Mouse (Mus musculus) embryo, embryonic 10 days (tissue): ENCODE data around the gene Rreb1.
A peak's percentile ranks its signal among the peaks of the same experiment; 100 is the strongest.

Experiments
- DNase-seq: peaks from one replicate; pipeline ENCODE4 v3.0.0-alpha.2; 2015; ENCODE audit warnings: low spot score

Gene Rreb1

GRCm38 (mm10) chr13:37876836-37877235, 98.6 kb downstream of the Rreb1 start:
- DNase-seq = no peak

DNA sequence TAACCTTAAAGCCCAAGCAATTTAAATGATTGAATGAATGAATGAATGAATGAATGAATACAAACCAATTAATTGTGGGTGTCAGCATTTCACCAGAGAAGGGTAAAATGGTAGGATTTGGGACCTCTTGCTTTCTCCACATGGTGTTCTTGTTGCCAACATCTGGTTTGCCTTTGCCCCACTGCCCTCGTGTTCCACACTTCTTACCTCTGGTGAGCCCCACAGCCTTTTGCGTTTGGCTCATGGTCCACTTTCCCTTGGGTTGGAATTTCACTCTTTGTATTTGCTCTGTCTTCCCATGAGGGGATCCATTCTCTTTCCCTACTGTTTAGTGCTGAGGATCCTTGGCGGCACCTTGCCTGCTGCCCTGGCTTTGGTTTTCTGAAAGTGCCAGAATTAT, 99.0 kb downstream of the Rreb1 start:
- no peak for DNase-seq

- no peak for DNase-seq
These were observed 100.7 kb downstream of the Rreb1 start for GRCm38 (mm10) chr13:37878918-37879331.

GRCm38 (mm10) chr13:37879556-37879955, 101.4 kb downstream of the Rreb1 start:
- no peak for DNase-seq

- no peak for DNase-seq
These were observed 101.8 kb downstream of the Rreb1 start for GRCm38 (mm10) chr13:37880035-37880434.

DNA sequence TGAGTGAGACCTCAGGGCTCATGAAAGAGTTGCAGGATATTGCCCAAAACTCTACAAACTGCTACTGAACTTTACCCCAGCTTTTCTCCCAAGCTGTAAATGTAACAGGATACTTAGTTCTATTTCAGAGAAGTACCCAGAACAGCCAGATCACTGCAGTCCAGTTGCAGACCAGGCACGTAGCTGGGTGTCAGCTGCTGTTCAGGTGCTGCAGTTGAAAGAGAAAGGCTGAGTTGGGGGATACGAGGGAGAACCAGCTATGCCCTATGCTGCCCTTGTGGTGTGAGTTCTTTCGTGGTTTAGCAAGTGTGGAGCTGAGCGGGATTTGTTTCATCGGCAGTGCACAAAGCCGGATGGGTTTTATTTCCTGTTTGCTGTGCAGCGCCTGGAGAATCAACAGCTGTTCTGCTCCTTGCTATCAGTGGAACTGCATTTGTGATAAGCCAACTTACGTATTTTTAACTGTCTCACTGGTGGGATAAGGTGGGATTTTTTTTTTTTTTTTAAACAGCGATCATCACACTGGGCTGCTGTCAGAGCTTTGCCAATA, 102.5 kb downstream of the Rreb1 start:
- no peak for DNase-seq

DNA sequence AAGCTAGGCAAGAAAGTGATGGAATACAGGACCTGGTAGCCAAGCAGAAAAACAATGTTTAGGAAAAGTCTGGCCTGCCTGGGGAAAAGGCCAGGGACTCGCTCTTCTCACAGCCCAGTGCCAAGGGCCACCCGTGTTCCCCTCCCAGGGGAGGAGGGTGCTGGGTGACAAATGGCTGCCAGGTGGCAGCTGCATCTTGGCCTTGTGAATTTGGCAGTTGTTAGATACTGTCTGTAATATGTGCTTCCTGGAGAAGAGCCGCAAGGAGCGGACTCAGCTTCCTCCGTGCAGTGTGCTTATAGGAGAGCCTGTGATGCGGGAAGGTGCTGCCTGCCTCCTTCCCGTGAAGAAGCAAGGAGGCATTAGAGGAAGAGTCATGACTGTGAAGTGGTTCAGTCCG, 104.3 kb downstream of the Rreb1 start:
- no peak for DNase-seq

DNA sequence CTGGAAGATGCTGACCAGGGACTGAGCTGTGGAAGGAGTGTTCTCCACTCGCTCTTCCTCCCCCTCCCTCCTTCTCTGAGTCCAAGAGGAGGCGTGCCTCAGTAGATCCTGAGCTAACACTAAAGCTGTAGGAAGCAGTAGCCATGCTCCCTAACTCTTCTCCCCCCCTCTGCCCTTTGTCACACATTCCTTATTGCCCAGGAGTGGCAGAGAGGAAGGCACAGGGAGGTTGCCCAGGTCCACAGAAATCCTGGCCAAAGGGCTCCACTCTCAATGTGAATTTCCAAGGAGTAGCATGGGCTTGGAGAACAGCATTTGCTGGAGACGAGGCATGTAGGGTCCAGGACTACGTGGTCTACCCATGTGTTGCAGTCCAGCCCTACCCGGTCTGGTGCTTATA, 104.8 kb downstream of the Rreb1 start:
- DNase-seq = no peak

DNA sequence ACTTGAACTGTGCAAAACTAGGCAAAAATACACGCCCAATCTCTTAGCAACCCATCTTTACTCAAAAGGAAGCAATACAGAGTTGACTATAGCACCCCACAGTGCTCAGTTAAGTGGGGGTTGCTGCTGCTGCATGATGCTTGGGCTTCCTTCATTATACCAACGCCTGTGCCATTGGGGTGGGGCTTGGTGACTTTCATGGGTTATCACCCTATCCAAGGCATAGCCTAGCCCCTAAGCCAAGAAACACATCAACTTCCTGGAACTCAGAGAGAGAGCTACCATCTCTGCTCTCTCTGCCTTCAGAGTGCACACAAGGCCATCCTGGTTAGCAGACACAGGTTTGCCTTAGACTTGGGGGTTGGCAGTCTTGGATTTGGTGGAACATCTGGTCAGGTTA, 107.2 kb downstream of the Rreb1 start:
- DNase-seq = no peak

- no peak for DNase-seq
These were observed 107.8 kb downstream of the Rreb1 start for GRCm38 (mm10) chr13:37886024-37886423.

GRCm38 (mm10) chr13:37894756-37895155, 116.6 kb downstream of the Rreb1 start:
- no peak for DNase-seq

- no peak for DNase-seq
These were observed 117.5 kb downstream of the Rreb1 start for GRCm38 (mm10) chr13:37895564-37896254.

DNA sequence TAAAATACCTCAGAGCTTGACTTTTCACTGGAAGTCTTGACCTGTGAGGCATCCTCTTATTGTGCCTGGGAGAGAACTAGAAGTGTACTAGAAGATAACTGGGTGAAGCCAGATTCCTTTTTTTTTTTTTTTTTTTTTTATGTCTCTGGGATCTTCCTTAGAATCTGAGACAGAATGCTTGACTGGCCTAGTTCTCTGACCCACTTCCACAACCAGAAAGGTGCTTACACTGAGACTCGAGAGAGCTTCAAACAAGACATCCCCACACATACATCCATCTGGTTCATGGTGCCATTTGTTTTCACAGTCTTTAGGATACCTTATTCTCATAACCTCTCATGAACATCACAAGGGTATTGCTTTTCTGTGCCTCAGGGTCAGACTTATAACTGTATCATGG, 118.2 kb downstream of the Rreb1 start:
- DNase-seq = no peak

DNA sequence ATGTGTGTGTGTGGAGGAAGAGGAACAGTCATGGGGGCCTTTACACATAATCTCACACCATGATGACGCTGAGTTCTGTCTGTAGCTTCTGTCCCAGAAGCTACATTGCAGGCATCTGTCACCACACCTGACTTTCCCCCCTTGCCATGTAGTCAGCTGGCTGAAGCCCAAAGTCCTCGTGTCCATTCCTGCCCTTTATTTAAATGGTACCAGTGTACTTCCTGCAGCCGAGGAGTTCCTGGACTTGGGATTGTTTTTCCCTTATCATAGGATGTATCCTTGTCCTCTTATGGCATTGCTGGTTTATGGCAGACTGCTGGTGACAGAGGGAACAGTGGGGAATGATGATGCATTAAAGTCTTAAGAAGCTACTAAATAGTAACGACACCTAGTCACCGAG, 120.6 kb downstream of the Rreb1 start:
- no peak for DNase-seq

DNA sequence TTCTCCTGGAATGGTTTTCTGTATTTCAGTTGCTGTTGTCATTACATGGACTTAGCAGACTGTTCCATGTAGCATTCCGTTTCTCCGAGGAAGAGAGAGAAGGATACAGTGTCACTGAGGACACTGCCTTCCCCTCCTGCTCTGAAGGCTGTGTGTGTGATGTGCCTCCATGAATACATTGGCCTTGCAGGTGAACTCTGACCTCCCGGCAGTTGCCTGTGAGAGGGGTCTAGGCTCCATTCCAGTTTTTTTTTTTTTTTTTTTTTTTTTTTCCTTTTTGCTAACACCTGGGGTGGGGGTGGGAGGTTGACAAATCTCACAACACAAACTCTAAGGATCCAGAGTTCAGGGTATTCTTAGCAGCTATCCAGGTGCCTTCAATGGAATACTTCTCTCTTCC, 124.8 kb downstream of the Rreb1 start:
- DNase-seq = no peak

GRCm38 (mm10) chr13:37903476-37903875, 125.3 kb downstream of the Rreb1 start:
- no peak for DNase-seq

- no peak for DNase-seq
These were observed 126.2 kb downstream of the Rreb1 start for GRCm38 (mm10) chr13:37904436-37904835.

DNA sequence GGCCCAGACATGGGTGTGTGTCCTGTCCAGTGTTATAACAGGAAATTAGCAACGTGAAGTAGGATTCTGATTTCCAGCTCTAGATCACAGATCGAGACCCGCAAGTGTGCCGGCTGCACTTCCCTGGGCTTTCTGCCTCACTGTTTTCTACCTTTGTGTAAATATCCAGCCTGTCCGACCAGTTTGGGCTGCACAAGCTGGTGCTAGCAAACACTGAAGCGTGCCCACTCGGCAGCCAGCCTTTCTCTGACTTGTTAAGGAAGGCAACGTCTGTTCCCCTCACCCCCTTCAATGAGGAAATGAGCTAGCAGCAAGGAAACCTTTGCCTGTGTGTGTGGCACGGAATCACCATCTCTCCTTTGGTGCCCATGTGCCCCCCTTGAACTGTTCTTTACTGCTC, 129.9 kb downstream of the Rreb1 start:
- no peak for DNase-seq

GRCm38 (mm10) chr13:37908493-37908892, 130.3 kb downstream of the Rreb1 start:
- no peak for DNase-seq

- no peak for DNase-seq
These were observed 131.0 kb downstream of the Rreb1 start for GRCm38 (mm10) chr13:37909225-37909624.

- no peak for DNase-seq
These were observed 133.8 kb downstream of the Rreb1 start for GRCm38 (mm10) chr13:37912011-37912410.

DNA sequence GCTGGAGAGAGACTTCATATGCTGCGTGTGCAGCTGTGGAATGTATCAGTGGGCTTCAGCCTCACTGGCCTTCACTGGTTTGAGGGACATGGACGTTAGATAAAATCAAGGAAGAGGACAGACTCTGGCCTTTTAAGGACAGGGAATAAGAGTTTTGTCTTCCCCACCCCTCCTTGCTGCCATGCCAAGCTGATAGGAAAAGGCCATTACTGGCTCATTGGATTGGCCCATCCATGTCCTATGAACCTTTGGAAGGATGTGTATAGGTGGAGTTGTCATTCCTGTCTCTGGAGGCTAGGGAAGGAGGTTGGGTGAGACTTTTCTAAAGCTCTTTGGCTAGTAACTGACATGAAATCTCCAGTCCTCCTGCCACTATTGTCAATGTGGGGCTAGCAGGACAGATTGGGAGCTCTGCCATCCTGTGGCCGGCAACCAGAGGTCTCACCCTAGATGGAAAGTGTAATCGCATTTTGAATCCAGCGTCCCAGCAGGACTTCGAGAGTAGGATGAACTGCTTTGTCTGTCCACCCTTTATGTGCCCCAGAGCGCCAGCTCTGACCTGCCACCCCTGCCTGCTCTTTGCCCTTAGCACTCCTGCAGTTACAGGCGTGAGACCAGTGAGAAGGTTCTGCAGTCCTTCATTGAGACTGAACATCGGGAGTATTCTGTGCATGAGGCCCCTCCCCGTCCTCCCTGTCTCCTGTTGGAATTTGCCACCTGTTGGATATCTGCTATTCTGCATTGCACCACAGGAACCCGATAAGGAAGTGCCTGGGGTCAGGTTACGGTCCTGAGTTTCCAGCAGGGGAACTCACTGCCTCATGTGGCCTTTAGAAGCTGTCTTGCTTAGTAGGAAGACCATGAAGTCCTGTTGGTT, 134.6 kb downstream of the Rreb1 start:
- peak; percentile 28 for DNase-seq

GRCm38 (mm10) chr13:37913963-37914362, 135.8 kb downstream of the Rreb1 start:
- no peak for DNase-seq
